Mouse (Mus musculus) heart, postnatal 25 days (tissue): Measurements from ENCODE around the gene Cops9. TPM values are rescaled to one million over a fixed set of nuclear protein-coding genes. Genes with fewer than 3 reads are reported as not detected.

ENCODE experiments used
- DNase-seq: peaks from one replicate; pipeline ENCODE4 v3.0.0; 2022; ENCODE audit warnings: low spot score
- intact Hi-C: fragments of 180-260 bp; cut with DNase I; formaldehyde crosslinking; loops from one replicate; pipeline ENCODE4 v1.15.1; 2025
- total RNA-seq, 2 experiments: library from RNA; stranded (reverse); gene quantifications; 2 replicates each; pipeline ENCODE4 v1.2.3; 2021

Cops9 gene
- total RNA-seq, 2 experiments from 2014 or later = 218 to 222 TPM

DNA sequence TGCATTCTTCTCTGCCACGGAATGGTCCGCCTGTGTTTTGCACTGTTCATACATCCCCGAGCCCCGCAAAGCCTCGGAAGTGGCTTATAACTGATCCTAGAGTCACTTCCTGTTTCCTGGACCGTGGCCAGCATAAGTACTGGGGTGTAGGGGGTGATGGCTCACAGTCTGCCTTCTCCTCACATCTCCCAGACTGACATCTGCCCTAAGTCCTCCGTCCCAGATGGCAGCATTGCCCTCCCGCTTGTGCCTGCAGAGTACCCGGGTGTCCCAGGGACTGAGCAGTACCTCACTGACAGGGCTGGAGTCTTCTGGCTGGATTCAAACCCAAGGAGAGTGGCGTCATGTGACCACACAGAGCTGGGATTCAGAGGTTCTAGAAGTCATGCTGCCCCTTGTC, 6.4 kb upstream of the Cops9 start:
- intact Hi-C loops = loop anchor here (1.0 to 5.0 kb wide), 3 partner anchors 33 to 184 kb away; partner anchors contain the start of gene Gpc1

DNA sequence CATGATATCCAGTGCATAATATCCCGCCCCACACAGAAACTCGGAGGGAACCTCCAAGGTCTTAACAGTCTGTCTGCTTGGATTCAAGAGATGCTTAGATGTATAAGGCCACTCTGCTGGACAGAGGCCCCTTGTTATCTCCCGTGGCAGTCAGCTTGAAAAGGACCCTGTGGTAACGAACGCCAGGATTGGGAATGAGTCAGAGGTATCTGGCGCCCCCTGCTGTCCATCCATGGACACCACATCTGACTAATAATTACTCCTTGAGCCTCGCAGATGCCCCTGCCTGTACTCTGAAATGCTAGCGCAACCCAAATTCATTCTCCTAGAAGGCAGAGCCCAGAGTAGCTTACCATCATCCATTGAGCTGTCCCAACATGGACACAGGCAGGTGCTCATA, 6.0 kb upstream of the Cops9 start:
- intact Hi-C loops = loop anchor here (1.0 to 5.0 kb wide), 3 partner anchors 33 to 185 kb away; partner anchors contain the start of gene Gpc1
- DNase-seq = no peak

More for the DNA sequence above, 6.4 kb upstream of the Cops9 start:
- DNase-seq = no peak

DNA sequence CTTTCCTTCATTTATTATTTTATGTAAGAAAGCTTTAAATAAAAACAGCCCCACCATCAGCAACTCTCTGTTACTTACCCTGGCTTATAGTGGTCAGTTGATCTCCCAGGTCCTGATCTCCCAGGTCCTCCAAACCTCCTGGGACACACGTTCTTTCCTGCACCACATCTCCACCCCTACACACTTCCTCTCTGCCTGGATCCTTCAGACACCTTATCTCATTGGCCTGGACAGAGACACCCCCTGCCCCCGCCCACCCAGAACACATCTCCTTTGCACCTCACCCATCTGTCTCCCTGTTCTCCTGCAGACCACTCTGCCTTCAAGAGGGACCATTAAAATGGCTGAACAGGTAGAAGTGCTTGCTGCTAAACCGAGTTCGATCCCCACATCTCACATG, 5.2 kb upstream of the Cops9 start:
- DNase-seq = no peak
- intact Hi-C loops = loop anchor here (5.0 kb wide), 1 partner anchor 185 kb away; the partner anchor contains the start of gene Gpc1

DNA sequence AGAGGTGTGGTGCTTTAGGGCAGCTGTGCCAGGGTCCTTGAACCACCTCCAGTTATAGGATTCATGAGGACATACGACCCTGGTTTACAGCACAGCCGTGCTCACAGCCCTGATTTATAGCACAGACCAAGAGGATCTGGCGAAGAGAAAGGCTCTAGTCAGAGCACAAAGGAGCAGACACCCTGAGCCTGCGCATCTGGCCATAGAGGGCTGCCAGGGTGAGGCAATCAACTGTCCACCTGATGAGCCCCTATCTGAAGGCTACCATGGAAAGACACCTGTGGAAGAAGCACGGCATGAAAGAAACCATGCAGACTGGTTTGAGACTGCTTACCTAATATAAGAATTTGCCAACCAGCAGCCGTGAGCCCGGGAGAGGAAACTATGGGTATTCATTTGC, 4.8 kb upstream of the Cops9 start:
- DNase-seq = no peak
- intact Hi-C loops = loop anchor here (5.0 kb wide), 1 partner anchor 186 kb away; the partner anchor contains the start of gene Gpc1

DNA sequence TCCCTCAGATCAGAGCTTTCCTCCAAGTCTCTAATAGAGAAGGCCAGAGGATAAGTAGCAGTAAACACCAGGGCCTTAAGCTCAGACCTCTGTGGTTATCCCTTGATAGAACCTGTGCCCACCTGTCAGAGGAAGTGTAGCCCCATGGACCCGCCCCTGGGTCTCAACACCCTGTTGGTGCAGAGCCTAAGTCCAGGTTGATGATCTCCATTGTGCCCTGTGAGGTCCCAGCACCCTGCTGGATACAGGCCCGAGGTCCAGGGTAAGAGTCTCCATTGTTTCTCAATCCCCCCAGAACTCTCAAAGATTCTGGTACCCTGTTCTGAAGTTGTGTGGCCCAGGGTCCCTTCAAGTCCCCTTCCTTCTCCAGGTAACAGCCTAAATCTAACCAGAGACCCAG, 4.3 kb upstream of the Cops9 start:
- intact Hi-C loops = loop anchor here (5.0 kb wide), 1 partner anchor 186 kb away; the partner anchor contains the start of gene Gpc1
- no peak for DNase-seq

DNA sequence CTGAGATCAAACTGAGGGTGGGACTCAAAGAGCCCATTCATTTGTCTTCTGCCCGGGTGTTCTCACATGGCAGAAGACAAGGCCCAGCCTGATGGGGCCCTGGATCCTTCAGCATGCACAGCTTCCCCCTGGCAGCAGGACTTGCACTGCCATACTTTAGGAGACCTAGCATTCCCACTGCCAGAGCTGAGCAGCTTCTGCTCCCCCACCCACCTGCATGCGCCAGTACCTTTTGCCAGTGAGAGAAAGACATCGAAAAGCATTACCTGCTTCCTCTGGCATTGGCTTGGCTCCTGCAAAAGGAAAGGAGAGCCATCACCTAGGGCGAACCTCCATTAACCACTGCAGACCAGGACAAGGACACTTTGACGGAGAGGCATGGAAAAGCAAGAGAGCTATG, 3.1 kb upstream of the Cops9 start:
- no peak for DNase-seq
- intact Hi-C loops = loop anchor here (5.0 kb wide), 2 partner anchors 173 to 187 kb away; partner anchors contain the start of genes Gpc1 and Ndufa10

DNA sequence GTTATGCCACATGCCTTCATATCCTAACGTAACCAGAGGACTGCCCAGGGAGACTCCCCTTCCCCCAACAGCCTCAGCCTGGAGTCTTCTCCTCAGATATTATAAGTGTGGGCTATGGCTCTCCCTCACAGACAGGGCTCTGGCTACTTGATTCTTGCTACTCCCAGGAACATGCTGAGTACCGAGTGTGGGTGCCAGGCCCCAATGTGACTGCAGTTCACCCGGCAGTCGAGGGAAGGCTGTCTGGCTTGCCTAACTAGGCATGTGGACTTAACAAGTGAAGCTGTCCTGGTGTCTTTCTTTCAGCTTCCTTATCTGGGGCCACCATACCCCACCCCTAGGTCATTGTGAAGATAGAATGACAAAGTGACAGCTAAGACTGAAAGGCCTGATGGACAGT, 1.9 kb upstream of the Cops9 start:
- DNase-seq = no peak
- intact Hi-C loops = loop anchor here (5.0 kb wide), 1 partner anchor 171 kb away; the partner anchor contains the start of gene Ndufa10

DNA sequence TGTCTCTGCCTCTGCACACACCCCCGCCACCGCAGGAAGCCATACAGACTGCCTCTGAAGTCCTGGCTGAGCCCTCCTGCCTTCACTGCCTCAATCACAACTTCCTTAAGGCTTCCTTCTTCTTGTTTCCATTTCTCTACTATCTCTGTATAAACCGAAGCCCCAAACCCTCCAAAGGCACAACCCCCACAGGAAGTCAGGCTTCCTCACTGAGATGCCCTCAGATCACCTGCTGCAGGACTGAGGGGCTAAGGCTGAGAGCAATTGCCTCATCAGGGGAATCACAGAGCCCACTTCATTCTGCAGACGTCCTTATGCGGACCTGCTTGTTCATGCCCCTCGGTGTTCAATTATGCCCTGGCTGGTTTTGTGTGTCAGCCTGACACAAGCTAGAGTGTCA, 1.4 kb downstream of the Cops9 start:
- DNase-seq = no peak
- intact Hi-C loops = loop anchor here (5.0 kb wide), 1 partner anchor 168 kb away; the partner anchor contains the start of gene Ndufa10

DNA sequence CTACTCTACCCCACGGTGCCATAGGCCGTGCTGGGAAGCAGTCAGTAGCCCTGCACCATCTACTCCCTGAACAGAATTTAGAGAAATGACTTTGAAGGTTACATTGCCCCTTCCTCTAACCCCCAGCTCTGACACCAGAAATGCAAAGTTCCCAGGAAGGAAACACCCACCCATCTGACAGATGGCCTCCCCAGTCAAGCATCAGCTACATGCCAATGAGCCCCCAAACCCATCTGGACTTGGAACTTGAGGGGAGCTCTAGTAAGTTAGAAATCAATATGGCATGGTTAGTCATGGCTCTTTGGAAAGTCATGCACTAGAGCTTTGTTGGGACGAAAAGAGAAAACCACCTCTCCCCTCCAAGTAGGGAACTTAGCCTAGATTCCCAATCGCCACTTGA, 3.0 kb downstream of the Cops9 start:
- intact Hi-C loops = no loop called here
- no peak for DNase-seq

DNA sequence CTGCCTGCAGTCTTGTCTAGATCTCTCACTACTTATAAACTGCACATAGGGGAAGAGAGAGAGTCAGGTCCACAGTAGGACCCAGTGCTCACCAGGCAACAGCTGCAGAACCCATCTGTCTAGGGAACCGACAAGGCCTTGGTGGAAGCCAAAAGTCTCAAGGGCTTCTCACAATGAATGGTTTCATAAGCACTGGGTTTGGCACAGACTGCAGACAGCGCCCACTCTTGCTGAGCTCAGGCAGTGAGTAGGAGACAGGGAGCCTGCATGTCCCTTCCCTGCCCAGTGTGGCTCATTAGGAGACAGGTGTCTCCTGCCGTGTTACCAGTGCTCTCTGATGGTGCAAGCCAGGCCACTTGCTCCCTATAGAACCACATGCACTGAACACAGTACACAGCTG, 3.6 kb downstream of the Cops9 start:
- DNase-seq = no peak
- intact Hi-C loops = no loop called here

DNA sequence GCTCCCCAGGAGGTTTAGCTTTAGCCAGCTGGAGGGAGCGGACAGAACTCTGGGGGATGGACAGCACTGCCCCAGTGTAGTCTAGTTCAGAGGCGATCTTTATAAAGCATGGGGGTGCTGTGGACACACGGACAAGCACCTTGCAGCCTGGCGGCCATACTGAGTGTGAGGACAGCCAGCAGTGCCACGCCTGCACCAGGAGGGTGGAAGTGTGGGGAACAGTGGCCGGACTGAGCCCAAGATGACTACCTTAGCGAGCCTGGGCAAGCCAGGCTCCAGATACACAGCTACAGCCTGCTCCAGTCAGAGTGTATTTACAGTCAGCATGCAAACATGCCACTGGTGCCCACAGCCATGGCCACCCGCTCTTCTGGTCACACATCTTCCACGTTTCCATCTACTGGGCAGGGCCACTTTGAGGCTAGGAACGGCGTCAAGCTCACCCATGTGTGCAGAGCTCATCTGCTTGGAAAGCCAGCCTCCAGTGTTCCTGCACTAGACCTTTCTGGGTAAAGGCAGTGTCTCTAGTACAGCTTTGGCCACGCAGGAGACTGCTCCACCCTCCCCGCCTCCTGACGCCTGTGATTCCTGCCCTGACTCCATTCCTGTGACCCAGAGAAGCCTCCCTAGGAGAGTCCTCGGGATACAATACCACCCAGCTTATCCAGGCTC, 4.1 kb downstream of the Cops9 start:
- intact Hi-C loops = no loop called here
- DNase-seq = no peak

DNA sequence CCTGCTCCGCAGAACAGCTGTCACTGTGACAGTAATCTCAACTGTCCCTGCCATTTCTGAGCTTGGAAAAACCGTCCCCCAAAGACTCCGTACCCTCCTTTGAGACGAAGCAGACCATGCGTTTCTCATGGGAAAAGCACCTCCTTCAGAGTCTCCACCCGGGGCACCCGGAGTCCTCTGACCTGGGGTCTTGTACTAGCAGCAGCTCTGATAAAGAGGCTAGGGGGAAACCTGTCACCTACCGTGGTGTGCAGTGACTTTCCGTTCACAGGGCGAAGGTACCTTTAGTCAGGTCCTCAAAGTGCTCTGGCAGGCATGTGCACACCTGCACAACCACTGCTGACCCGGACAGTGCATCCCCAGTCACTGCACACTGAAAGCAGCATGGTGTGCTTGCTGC, 5.1 kb downstream of the Cops9 start:
- DNase-seq = no peak
- intact Hi-C loops = no loop called here

DNA sequence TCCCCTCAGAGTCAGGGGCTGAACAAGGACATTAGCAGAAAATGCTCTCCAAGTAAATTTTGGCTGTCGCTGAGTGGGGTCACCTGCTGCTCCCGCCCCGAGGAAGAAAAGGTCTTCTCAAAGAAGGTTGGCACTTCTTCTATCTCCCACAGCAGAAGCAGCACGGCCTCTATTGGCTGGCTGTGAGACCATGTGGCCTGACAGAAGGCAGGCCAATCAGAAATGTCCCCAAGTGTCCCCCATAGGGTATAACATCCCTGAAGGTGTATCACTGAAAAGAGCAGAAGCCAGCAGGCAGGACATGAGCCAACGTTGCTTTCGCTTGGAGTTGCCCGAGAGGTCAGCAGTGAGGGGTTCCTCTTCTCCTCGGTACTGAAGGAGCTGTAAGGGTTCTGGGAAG, 5.8 kb downstream of the Cops9 start:
- no peak for DNase-seq
- intact Hi-C loops = no loop called here

DNA sequence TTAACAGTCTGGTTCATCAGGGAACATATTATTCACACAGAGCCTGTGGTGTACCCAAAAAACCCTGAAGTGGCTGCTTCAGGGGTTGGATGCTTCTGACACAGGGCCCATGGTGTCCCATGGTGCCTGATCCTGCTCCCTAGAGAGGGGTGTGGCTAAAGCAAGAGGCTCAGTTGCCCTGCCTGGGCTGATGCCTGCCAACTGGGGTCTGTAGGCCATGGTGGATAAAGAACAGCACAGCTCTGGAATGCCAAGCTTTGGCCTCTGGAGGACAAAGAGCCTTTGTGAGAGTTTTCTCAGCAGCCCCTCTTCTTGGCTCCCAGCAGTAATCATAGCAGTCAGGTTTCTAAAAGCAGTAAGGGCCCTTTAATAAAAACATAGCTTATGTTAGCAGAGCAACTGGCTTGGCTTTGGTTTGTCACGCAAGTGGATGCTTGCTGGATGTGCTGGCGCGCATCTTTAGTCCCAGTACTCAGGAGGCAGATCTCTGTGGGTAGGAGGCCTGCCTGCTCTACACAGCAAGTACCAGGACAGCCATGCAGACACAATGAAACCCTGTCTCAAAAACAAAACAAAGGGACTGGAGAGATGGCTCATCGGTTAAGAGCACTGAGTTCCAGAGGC, 6.7 kb downstream of the Cops9 start:
- DNase-seq = no peak
- intact Hi-C loops = no loop called here

DNA sequence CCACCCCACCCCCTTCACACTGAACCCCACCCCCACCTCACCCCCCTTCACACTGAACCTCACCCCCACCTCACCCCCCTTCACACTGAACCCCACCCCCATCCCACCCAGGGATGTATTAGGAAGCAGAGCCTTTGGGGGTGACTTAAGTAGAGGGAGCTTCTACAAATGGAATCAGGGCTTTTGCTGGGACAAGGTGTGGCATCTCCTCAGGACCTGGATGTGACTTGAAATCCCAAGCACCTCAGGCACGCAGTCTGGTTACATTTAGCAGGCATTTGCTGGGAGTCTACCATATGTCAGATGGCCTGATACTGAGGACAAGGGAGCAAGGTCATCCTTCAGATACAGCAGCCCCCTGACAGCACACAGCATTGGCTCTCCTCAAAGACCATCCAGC, 7.2 kb downstream of the Cops9 start:
- intact Hi-C loops = no loop called here

DNA sequence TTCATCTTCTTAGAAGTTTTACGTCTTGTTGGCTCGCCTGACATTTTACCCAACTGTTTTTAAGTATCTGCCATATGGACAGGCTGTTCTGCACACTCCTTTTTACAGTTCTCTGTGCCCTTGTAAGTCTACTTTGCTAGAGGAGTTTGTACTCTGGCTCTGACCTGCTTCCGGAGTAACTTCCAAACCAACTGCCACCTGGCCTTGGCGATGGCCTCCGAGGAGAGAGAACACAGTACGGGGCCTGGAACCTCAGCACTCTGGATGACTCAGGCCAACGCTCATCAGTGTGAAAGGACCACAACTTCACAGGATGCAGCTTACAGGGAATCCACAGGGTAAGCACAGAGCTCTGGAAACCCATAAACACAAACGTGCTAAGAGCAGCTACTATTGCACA, 8.1 kb downstream of the Cops9 start:
- DNase-seq = no peak
- intact Hi-C loops = no loop called here

More for the DNA sequence above, 7.2 kb downstream of the Cops9 start:
- DNase-seq = no peak

DNA sequence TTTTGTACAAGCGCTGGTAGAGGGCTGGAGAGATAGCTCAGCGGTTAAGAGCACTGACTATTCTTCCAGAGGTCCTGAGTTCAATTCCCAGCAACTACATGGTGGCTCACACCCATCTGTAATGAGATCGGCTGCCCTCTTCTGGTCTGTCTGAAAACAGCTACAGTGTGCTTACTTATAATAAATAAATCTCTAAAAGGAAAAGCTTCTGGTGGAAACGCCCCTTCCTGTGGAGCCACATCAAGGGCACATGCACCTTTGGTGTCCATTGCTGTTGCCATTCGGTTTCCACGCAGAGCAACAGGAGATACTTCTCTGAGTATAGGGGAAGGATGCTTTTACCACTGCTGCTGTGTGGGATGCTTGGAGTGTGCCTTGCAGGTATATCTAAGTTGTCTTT, 8.8 kb downstream of the Cops9 start:
- no peak for DNase-seq
- intact Hi-C loops = no loop called here

DNA sequence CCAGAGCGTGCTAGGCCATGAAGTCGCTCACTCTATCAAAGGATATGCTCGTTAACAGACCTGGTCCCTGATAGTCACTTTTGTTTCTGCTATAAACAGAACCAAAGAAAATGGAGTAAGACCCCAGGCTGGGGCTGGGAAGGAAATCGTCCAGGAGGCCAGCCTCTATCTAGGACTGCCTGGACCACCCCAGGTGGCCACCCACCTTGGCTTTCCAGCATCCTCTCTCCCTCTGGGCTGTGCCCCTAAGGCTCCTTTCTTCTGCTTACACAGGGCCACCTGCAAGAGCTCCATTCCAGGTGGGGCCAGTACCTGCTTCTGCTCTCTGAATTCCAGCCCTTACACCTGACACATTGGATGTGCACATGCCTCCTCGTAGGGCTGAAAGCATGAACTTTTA, 9.6 kb downstream of the Cops9 start:
- intact Hi-C loops = no loop called here
- no peak for DNase-seq

DNA sequence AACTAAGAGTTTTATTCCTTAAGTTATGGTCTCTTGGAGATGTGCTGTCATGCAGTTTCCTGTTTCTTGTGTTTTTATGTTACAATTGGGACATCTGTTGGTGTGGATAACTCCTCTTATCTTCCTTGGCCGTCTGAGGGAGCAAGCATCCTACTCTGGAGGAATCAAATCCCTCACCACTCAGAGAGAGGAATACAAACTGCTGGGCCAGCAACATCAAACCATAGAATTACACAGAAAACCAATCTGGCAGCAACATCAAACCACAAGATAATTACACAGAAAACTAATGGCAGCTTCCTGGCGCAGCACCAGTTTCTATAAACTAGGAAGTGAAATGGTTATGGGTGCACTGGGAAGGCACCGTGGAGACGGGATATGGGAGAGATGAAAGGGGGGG, 13.6 kb downstream of the Cops9 start:
- intact Hi-C loops = no loop called here
- DNase-seq = no peak

DNA sequence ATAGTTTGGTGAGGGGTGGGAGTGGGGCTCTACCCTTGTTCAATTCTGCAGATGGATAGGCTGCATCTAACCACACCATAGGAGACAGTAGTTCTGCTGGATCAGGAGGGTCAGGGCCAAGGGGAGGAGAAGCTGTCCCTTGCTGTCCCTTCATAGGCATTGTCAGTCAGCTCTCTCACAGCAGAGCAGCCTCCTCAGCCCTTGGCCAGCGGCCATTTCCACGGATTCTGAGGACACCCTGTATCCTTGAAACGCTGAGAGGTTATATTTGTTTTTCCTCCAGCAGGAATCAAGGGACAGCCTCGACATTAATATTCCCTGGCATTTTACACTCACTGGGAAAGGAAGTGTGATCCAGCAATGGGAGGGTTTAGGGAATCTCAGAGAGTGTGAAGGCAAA, 23.4 kb downstream of the Cops9 start:
- intact Hi-C loops = no loop called here

DNA sequence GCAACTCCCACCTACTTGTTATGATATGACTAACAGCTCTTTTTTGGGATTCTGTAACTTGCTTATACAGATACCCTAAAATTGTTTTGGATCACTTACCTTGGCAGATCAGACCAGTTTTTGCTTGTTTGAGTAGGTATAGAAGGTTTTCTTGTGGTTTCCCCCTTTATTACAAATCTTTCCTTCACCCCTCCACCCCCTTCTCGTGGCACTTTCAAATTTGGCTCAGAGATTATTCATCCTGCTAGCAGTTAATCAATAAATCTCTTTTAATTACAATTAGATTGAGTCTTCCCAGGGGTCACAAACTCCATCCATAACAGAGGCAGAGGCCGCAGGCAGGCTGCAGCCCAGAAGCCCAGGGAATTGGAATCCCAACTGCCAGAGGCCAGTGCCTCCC, 24.3 kb downstream of the Cops9 start, which contains the start of gene Olfr12:
TSS of gene Olfr12 (plus strand) at position 301 of the 400 bp plus-strand sequence.
- intact Hi-C loops = no loop called here
- no peak for DNase-seq

More for the DNA sequence above, 23.4 kb downstream of the Cops9 start:
- no peak for DNase-seq
